Mouse (Mus musculus): ENCODE measurements at regions not wholly inside any gene's neighbourhood (a gene's known extent, or its start where the extent isn't known, plus 50 kb on each side); places are given as distances from the start of the nearest gene placed in this dataset.

GRCm38 (mm10) chr12:113401578-113402113, 87.7 kb upstream of the Adam6b start:
- no peak for TF ChIP-seq CTCF (IDR thresholded peaks at IDR 0.05; ENCODE audit: extremely low read depth, insufficient read depth, low read length)
- TF ChIP-seq POLR2A (IDR thresholded peaks at IDR 0.05; ENCODE audit: extremely low read depth, insufficient read depth, low read length) = no peak
